Mouse (Mus musculus) hindbrain, embryonic 15.5 days (tissue): Measurements from ENCODE around the gene Sgms2. TPM values are rescaled to one million over a fixed set of nuclear protein-coding genes. Genes with fewer than 3 reads are reported as not detected.
A peak's percentile ranks its signal among the peaks of the same experiment; 100 is the strongest.

Experiments
- ATAC-seq: fragments of 200-750 bp; cut with Nextera tagmentation; 2 replicates; pipeline ENCODE4 v1.8.0; 2017; ENCODE audit warnings: low read depth, moderate number of reproducible peaks, moderate TSS enrichment; ENCODE audit not compliant: low FRiP score
- H3K27ac ChIP-seq: fragments of 300-500 bp; sonication (generic); replicated peaks from 2 replicates; pipeline ENCODE4 v1.5.1; 2015; ENCODE audit warnings: mild to moderate bottlenecking, inconsistent platforms
- H3K27me3 ChIP-seq: fragments of 300-500 bp; sonication (generic); 2 replicates; pipeline ENCODE4 v1.6.1; 2015; ENCODE audit warnings: control low read depth, inconsistent platforms
- H3K36me3 ChIP-seq: fragments of 300-500 bp; sonication (generic); 2 replicates; pipeline ENCODE4 v1.6.1; 2015; ENCODE audit warnings: control low read depth, inconsistent platforms
- H3K4me1 ChIP-seq: fragments of 300-500 bp; sonication (generic); replicated peaks from 2 replicates; pipeline ENCODE4 v1.6.1; 2015; ENCODE audit warnings: control low read depth, inconsistent platforms
- H3K4me2 ChIP-seq: fragments of 300-500 bp; sonication (generic); 2 replicates; pipeline ENCODE4 v1.6.1; 2015; ENCODE audit warnings: moderate library complexity, mild to moderate bottlenecking, inconsistent platforms
- H3K4me3 ChIP-seq: fragments of 300-500 bp; sonication (generic); 2 replicates; pipeline ENCODE4 v1.5.1; 2015; ENCODE audit warnings: mild to moderate bottlenecking, inconsistent platforms
- H3K9ac ChIP-seq: fragments of 300-500 bp; sonication (generic); 2 replicates; pipeline ENCODE4 v1.6.1; 2015; ENCODE audit warnings: inconsistent platforms
- H3K9me3 ChIP-seq: fragments of 300-500 bp; sonication (generic); 2 replicates; pipeline ENCODE4 v1.6.1; 2016; ENCODE audit warnings: control low read depth, inconsistent platforms
- WGBS: fragments of 180-500 bp; shearing (Covaris S2); methylation state at CpG from one replicate; pipeline ENCODE4 v1.1.7; 2015; 5-methylcytosine and 5-hydroxymethylcytosine counted together
- polyA plus RNA-seq: library from polyadenylated mRNA; unstranded; fragments of >200 nt; fragmentation: Nextera tagmentation; extraction: Ambion mirVana; gene quantifications from 2 replicates; pipeline ENCODE4 v1.2.1, GENCODE M21; 2015

Gene Sgms2
- 1.8 and 2.4 TPM in 2 replicates for polyA plus RNA-seq

DNA sequence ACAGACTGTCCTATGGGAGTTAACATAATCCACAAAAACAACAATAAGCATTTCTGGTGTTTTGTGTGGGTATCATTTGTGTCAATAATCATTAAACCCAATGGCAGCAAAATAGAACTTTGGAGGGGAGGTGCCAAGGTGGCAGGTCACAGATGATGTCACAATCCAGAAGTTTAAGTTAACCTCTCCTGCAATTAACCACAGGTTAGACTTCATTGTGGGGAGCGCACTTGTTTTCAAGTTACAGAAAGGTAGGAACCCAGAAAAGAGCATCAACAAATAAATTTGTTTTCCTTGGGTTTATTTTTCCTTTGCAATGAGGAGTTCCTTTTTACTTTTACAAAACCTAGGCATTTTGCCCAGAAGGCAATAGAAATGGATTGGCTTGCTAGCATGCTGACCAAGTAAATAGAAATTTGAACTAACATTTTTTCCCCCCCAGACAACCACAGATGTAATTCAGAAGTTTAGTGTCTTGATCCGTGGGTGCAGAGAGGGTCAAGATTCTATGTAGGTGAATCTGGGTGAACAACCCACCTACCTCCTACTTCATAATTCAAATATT lies at the start of gene Sgms2:
Sgms2 (minus strand) TSS at position 51 of the 565 bp plus-strand sequence.
- no peaks in the 10 kb centered on the region for H3K36me3 ChIP-seq
- H3K27me3 ChIP-seq, result peaks cover 47% of the 10 kb centered on the region
- peaks cover 14% of the 10 kb centered on the region for H3K4me1 ChIP-seq
- H3K4me2 ChIP-seq, result peak within 1 kb of the TSS; percentile 91
- H3K4me3 ChIP-seq, result peak within 1 kb of the TSS; percentile 68
- no peak for ATAC-seq
- WGBS, result 92% methylated on average over 2 of the region's 2 CpGs
- no peak within 1 kb of the TSS for H3K27ac ChIP-seq
- H3K9ac ChIP-seq, result peak within 1 kb of the TSS; percentile 60
- no peaks in the 10 kb centered on the region for H3K9me3 ChIP-seq

DNA sequence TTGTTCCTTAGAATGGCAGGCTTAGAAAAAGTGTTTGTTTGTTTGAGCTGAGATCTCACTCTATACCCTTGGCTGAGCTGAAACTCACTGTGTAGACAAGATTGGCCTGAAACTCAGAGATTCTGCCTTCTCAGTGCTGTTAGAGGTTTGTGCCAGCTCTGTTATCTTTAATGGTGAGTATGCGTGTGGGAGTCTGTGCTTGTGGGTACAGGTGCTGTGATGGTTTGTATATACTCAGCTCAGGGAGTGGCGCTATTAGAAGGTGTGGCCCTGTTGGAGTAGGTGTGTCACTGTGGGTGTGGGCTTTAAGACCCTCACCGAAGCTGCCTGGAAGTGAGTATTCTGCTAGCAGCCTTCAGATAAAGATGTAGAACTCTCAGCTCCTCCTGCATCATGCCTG lies 34.0 kb upstream of the Sgms2 start:
- no peaks in the 10 kb centered on the region for H3K27me3 ChIP-seq
- no peak overlapping the region for H3K4me2 ChIP-seq
- ATAC-seq, result no peak
- no peaks in the 10 kb centered on the region for H3K4me1 ChIP-seq
- H3K36me3 ChIP-seq, result no peaks in the 10 kb centered on the region
- H3K9me3 ChIP-seq, result no peaks in the 10 kb centered on the region
- WGBS, result 93% methylated on average over 3 of the region's 3 CpGs
- no peak overlapping the region for H3K4me3 ChIP-seq
- H3K9ac ChIP-seq, result no peak overlapping the region
- H3K27ac ChIP-seq, result no peak overlapping the region

DNA sequence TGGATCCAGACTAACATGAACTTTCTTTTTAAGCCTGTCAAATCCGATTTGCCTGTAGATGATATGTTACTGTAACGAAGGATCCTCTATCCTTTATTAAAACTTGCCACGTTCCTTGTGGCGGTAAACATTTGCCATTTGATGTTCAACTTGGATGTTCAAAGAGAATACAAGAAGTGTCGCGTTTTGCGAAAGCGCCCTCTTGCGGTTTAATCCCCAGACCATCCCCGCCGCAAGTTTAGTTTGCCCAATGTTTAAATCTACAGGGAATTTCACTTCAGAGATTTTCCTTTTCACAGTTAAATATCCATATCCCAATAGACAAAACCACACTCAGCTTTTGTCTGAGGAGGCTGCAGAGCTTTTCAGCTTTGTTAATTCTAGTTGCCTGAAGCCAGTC lies 33.6 kb upstream of the Sgms2 start:
- Histone ChIP-seq H3K9me3 (no peaks in the 10 kb centered on the region), H3K4me3 (no peak overlapping the region), H3K9ac (no peak overlapping the region), H3K4me1 (no peaks in the 10 kb centered on the region), H3K27ac (no peak overlapping the region), H3K36me3 (no peaks in the 10 kb centered on the region), H3K27me3 (no peaks in the 10 kb centered on the region), H3K4me2 (no peak overlapping the region)
- WGBS, result 26% methylated on average over 11 of the region's 11 CpGs
- ATAC-seq, result no peak

DNA sequence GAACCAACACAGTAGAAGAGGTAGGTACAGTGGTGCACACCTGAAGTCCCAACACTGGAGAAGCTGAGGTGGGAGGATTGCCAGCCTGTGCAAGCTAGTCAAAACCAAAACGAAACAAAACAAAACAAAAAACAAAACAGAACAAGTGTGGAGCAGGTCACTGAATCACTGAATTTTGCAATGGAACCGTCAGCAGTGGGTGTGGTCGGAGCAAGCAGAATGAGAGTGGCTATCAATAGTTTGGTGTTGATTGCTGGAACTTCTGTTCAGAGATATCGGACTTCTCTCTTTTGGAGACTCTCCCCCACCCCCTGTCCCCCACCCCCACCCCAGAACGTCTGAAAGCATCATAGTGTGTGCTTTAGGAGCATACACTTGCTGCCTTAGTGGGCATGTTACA lies 33.0 kb upstream of the Sgms2 start:
- Histone ChIP-seq H3K4me2 (no peak overlapping the region), H3K9me3 (no peaks in the 10 kb centered on the region), H3K4me3 (no peak overlapping the region), H3K27me3 (no peaks in the 10 kb centered on the region), H3K36me3 (no peaks in the 10 kb centered on the region), H3K4me1 (no peaks in the 10 kb centered on the region), H3K27ac (no peak overlapping the region), H3K9ac (no peak overlapping the region)
- no peak for ATAC-seq
- 72% methylated on average over 5 of the region's 5 CpGs for WGBS

DNA sequence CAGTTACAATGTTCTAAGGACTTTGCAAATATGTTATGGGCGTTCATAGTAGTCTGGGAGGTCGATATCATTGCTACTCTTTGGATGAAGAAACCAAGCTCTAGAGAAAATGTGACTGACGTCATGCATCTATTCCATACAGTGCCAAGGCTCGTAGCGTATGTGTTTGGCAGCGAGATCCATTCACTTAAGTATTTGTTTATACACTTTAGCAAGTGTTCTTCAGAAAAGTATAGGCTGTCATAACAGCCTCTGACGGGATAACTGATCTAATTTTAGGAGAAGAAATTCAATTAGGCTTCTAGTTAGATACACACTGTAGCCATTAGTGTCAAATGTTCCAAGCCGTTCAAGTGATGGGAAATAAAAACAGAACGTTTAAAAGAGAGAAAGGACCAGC lies 32.5 kb upstream of the Sgms2 start:
- Histone ChIP-seq H3K36me3 (no peaks in the 10 kb centered on the region), H3K4me1 (no peaks in the 10 kb centered on the region), H3K27me3 (no peaks in the 10 kb centered on the region), H3K4me2 (no peak overlapping the region), H3K9me3 (no peaks in the 10 kb centered on the region), H3K27ac (no peak overlapping the region), H3K4me3 (no peak overlapping the region), H3K9ac (no peak overlapping the region)
- no peak for ATAC-seq
- 84% methylated on average over 9 of the region's 9 CpGs for WGBS

DNA sequence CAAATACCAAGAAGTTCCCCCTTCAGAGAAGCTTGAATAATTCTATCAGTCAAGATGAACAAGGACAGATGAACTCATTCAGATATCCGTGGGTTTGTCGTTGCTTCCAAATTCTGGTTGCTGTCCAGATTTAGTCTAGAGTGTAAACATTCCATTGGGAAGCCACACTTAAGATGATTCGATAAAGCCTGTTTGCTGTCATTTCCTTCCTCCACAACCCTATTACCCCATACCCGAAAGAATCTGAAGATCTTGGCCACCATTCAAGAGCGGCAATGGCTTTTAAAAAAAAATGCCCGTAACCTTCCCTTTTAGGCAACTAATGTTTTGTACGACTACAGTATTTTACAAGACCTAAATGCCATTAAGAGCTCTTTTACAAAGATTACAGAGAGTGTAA lies 31.0 kb upstream of the Sgms2 start:
- no peaks in the 10 kb centered on the region for H3K36me3 ChIP-seq
- H3K4me1 ChIP-seq, result no peaks in the 10 kb centered on the region
- H3K4me2 ChIP-seq, result no peak overlapping the region
- H3K9ac ChIP-seq, result no peak overlapping the region
- no peaks in the 10 kb centered on the region for H3K27me3 ChIP-seq
- ATAC-seq, result no peak
- H3K9me3 ChIP-seq, result no peaks in the 10 kb centered on the region
- no peak overlapping the region for H3K4me3 ChIP-seq
- WGBS, result 75% methylated on average over 7 of the region's 7 CpGs
- H3K27ac ChIP-seq, result no peak overlapping the region

DNA sequence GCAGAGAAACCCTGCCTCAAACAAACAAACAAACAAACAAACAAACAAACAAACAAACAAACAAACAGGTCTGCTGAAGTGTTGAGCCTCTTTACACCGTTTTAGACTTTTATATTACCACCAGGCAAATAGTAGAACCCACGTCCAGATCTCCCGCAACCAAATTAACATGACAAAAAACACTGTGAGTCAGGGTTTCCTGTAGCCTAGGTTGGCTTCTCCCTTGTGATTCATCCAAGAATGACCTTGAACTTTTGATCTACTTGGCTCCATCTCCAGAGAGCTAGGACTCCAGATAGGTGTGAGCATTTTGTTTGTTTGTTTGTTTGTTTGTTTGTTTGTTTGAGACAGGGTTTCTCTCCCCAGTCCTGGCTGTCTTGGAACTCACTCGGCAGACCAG lies 30.0 kb upstream of the Sgms2 start:
- Histone ChIP-seq H3K4me2 (no peak overlapping the region), H3K9me3 (no peaks in the 10 kb centered on the region), H3K4me3 (no peak overlapping the region), H3K27ac (no peak overlapping the region), H3K36me3 (no peaks in the 10 kb centered on the region), H3K4me1 (no peaks in the 10 kb centered on the region), H3K9ac (no peak overlapping the region), H3K27me3 (no peaks in the 10 kb centered on the region)
- no peak for ATAC-seq
- 62% methylated on average over 4 of the region's 4 CpGs for WGBS

DNA sequence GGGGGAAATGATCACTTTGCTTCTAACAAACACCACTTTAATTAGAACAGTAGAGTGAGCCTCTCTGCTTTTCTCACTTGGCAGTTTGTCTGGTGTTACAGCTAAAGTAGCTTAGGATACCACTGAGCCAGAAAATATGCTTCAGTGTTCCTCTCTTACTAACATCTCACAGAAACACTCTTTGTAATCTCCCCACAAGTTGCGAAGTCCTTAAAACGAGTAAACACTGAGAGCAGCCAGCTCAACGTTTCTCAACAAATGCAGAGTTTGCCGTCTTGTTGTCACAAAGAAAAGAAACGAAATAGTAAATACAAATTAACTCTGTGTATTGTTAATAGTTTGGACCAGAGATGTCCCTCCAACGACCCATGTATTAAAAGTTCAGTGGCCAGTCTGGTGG lies 26.5 kb upstream of the Sgms2 start:
- H3K4me2 ChIP-seq, result no peak overlapping the region
- ATAC-seq, result no peak
- no peak overlapping the region for H3K9ac ChIP-seq
- no peak overlapping the region for H3K27ac ChIP-seq
- H3K36me3 ChIP-seq, result no peaks in the 10 kb centered on the region
- 76% methylated on average over 6 of the region's 6 CpGs for WGBS
- H3K4me3 ChIP-seq, result no peak overlapping the region
- H3K27me3 ChIP-seq, result no peaks in the 10 kb centered on the region
- no peaks in the 10 kb centered on the region for H3K9me3 ChIP-seq
- no peaks in the 10 kb centered on the region for H3K4me1 ChIP-seq

DNA sequence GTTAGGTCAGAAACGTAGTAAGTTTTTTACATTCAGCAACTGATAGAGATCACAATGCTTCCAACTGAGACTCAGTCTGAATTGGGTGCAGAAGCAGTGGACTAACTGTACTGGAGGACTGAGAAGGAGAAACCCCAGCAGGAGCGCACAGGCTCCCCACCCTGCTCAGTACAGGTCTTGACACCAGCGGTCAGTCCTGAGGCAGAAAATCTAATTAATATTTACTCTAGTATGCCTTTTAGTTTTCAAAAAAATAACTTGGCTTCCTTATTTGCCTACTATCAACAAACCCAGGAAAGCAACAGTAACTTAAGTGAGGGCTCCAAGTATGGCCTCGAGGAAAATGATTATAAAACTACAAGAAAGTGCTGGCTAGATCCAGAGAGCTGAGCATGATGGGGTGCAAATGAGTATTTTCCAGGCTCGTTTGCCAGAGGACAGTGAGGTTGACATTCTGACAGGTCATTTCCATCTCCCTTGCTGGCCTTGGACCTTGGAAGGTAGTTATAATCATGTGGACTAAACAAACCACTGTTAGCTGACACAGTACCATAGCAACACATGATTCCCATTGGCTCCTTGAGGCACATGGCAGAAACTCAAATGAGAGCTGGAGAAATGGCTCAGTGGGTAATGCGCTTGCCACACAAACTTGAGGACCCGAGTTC lies 25.3 kb upstream of the Sgms2 start:
- H3K4me3 ChIP-seq, result no peak overlapping the region
- H3K27ac ChIP-seq, result no peak overlapping the region
- no peaks in the 10 kb centered on the region for H3K27me3 ChIP-seq
- H3K4me1 ChIP-seq, result no peaks in the 10 kb centered on the region
- no peaks in the 10 kb centered on the region for H3K9me3 ChIP-seq
- no peaks in the 10 kb centered on the region for H3K36me3 ChIP-seq
- no peak overlapping the region for H3K4me2 ChIP-seq
- WGBS, result 86% methylated on average over 7 of the region's 7 CpGs
- no peak overlapping the region for H3K9ac ChIP-seq
- no peak for ATAC-seq

DNA sequence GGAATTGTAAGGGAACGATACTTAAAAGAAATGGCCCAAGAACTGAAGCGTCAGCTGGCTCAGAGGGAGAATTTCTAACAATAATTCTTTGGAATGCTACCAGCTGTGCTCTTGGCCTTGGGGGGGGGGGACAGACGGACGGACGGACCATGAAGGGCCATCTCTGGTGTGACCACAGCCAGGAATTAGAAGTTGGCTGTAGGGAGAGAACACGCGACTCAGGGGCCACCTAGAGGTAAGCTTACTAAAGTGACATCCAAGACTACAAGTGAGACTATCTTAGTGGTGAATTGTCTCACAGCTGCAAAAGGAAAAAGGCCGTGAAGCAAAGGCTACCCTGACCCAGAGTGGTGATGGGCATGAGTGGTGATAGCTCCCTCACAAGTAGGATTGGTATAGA lies 20.4 kb upstream of the Sgms2 start:
- 69% methylated on average over 8 of the region's 8 CpGs for WGBS
- Histone ChIP-seq H3K9me3 (no peaks in the 10 kb centered on the region), H3K9ac (no peak overlapping the region), H3K4me2 (no peak overlapping the region), H3K27me3 (no peaks in the 10 kb centered on the region), H3K4me3 (no peak overlapping the region), H3K4me1 (no peaks in the 10 kb centered on the region), H3K36me3 (no peaks in the 10 kb centered on the region), H3K27ac (no peak overlapping the region)
- ATAC-seq, result no peak

DNA sequence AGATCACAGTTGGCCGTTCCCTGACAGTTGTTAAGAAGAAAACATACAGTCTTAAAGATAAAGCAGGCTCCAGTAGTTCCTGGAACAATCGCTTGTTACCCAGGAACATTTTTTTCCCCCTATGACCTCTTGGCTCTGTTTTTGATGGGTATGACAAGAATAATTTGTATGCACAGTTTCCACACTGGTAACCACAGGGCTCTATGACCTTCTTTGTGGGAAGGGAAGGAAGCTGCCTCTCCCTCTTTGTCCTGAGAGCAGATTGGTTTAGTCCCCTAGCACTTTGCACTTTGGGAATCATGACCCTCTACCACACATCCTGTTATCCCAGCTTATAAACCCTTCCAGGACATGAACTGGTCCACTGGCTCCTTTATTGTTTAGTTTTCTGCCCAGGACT lies 16.8 kb upstream of the Sgms2 start:
- Histone ChIP-seq H3K9me3 (no peaks in the 10 kb centered on the region), H3K36me3 (no peaks in the 10 kb centered on the region), H3K27me3 (no peaks in the 10 kb centered on the region), H3K9ac (no peak overlapping the region), H3K4me1 (no peaks in the 10 kb centered on the region), H3K4me3 (no peak overlapping the region), H3K4me2 (no peak overlapping the region), H3K27ac (no peak overlapping the region)
- no peak for ATAC-seq
- 66% methylated on average over 2 of the region's 2 CpGs for WGBS

DNA sequence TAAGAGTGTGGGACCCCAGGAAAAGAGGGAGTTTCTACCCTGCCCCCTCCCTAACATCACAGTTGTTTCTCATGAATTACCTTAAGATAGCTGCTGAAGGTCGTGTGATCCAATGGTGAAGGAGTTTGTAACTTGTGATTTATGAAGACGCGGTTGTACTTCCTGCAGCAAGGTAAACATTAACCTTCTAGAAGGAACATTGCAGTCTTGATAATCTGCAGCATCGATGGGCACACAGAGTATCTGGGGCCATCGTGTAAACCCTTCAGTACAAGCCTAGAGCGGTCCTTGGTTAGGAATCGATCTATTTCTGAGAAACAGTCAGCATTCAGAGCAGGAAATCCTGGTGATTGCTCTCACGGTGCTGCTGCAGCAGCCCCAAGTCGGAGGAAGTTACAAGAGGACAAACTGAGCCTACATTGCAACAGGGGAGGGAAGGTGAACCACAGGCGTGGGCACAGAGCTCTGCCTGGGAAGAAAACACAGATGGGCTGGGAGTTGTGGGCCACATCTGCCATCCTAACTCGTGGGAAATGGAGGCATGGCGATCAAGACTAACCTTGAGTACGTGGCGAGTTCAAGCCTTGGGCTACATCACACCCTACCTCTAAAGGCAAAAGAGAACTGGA lies 13.5 kb upstream of the Sgms2 start:
- 93% methylated on average over 14 of the region's 14 CpGs for WGBS
- no peak overlapping the region for H3K4me2 ChIP-seq
- no peak for ATAC-seq
- H3K36me3 ChIP-seq, result no peaks in the 10 kb centered on the region
- H3K9me3 ChIP-seq, result no peaks in the 10 kb centered on the region
- no peak overlapping the region for H3K9ac ChIP-seq
- H3K4me3 ChIP-seq, result no peak overlapping the region
- no peak overlapping the region for H3K27ac ChIP-seq
- H3K4me1 ChIP-seq, result no peaks in the 10 kb centered on the region
- no peaks in the 10 kb centered on the region for H3K27me3 ChIP-seq
